Mouse (Mus musculus) liver, embryonic 11.5 days (tissue): Measurements from ENCODE around the gene Slc35e2. TPM values are rescaled to one million over a fixed set of nuclear protein-coding genes. Genes with fewer than 3 reads are reported as not detected.

ENCODE experiments used
- ATAC-seq: fragments of 200-750 bp; cut with Nextera tagmentation; replicated peaks from 2 replicates; pipeline ENCODE4 v1.8.0; 2017; ENCODE audit warnings: moderate number of reproducible peaks, mild to moderate bottlenecking, moderate TSS enrichment, moderate library complexity; ENCODE audit not compliant: low FRiP score
- DNase-seq: peaks from one replicate; pipeline ENCODE4 v3.0.0-alpha.2; 2017; ENCODE audit warnings: low spot score
- H3K27ac ChIP-seq: fragments of 300-500 bp; sonication (generic); 2 replicates; pipeline ENCODE4 v1.5.1; 2014; ENCODE audit warnings: mild to moderate bottlenecking, low read depth, low read length, control low read depth
- H3K27me3 ChIP-seq: fragments of 300-500 bp; sonication (generic); replicated peaks from 2 replicates; pipeline ENCODE4 v1.6.1; 2014; ENCODE audit warnings: low read length, mixed read lengths; ENCODE audit not compliant: control insufficient read depth, insufficient read depth
- H3K36me3 ChIP-seq: fragments of 300-500 bp; sonication (generic); 2 replicates; pipeline ENCODE4 v1.6.1; 2014; ENCODE audit warnings: mild to moderate bottlenecking, low read length, moderate library complexity, mixed read lengths; ENCODE audit not compliant: control insufficient read depth, insufficient read depth
- H3K4me1 ChIP-seq: fragments of 300-500 bp; sonication (generic); replicated peaks from 2 replicates; pipeline ENCODE4 v1.6.1; 2014; ENCODE audit warnings: low read length, mixed read lengths; ENCODE audit not compliant: control insufficient read depth, insufficient read depth
- H3K4me2 ChIP-seq: fragments of 300-500 bp; sonication (generic); 2 replicates; pipeline ENCODE4 v1.6.1; 2014; ENCODE audit warnings: mild to moderate bottlenecking, control low read depth, moderate library complexity
- H3K4me3 ChIP-seq: fragments of 300-500 bp; sonication (generic); 2 replicates; pipeline ENCODE4 v1.5.1; 2014; ENCODE audit warnings: low read depth, low read length, control low read depth
- H3K9ac ChIP-seq: fragments of 300-500 bp; sonication (generic); 2 replicates; pipeline ENCODE4 v1.6.1; 2014; ENCODE audit warnings: low read depth, low read length, control low read depth
- H3K9me3 ChIP-seq: fragments of 300-500 bp; sonication (generic); 2 replicates; pipeline ENCODE4 v1.6.1; 2016; ENCODE audit warnings: low read length, inconsistent platforms, mixed read lengths; ENCODE audit not compliant: control insufficient read depth
- WGBS: fragments of 180-500 bp; shearing (Covaris S2); extraction: QIAGEN DNeasy Blood & Tissue Kit; methylation state at CpG from one replicate; pipeline ENCODE4 v1.1.7; 2014; 5-methylcytosine and 5-hydroxymethylcytosine counted together
- polyA plus RNA-seq: library from polyadenylated mRNA; unstranded; fragments of >200 nt; fragmentation: Nextera tagmentation; extraction: Ambion mirVana; gene quantifications from 2 replicates; pipeline ENCODE4 v1.2.1, GENCODE M21; 2014

Slc35e2 gene
- polyA plus RNA-seq, result 13.4 and 14.5 TPM in 2 replicates

DNA sequence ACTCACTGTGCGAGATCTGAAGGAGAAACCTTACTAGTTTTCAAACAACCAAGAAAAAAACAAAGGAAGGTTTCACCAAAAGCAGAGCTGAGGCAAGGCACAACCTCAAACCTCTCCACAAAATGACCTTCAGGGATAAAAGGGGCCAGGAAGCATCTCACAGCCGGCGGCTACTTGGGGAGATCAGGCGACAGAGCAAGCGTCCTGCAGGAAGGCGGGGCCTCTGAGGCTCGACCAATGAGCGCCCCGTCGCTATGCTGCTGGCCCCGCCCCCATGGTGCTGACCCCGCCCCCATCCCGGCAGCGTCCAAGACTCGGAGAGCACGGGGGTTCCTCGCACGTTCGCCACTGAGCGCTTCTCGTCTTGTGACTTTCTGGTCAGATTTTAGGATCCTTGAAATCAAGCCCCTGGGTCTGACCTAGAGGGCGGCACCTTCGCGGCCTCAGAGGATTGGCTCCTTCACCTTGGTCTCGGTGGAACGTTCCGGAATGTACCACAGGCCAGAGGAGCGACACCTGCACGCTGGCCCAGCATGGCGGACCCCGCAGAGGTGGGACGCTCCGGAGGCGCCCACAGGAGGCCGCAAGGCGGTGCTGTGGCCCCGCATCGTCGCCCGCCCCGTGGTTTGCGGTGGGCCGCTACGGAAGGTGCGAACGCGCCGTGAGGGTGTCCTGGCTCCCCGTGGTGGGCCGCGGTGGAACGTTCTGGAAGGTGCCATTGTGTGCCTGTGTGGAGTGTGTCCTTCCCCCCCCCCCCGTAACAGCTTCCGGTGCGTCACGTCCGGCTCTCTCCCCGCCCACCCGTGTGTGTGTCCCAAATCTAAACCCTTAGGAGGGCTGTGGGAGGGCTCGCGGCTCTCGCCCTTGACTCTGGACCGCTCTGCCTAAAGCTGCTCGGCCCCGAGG, at the start of gene Slc35e2:
Gene Slc35e2, plus strand, starts transcription at position 326 of the 906 bp plus-strand sequence.
- H3K4me3 ChIP-seq, result peak within 1 kb of the TSS; percentile 90
- WGBS, result under 1% methylated on average over 58 of the region's 65 CpGs
- H3K4me1 ChIP-seq, result peaks cover 16% of the 10 kb centered on the region
- H3K9ac ChIP-seq, result peak within 1 kb of the TSS; percentile 87
- peak; percentile 90 for ATAC-seq
- peak within 1 kb of the TSS; percentile 84 for H3K4me2 ChIP-seq
- peak within 1 kb of the TSS; percentile 99 for H3K27ac ChIP-seq
- peaks cover 3% of the 10 kb centered on the region; the same call in 1 of the 2 replicates for H3K36me3 ChIP-seq
- no peaks in the 10 kb centered on the region for H3K27me3 ChIP-seq
- DNase-seq, result peak; percentile 98
- no peaks in the 10 kb centered on the region for H3K9me3 ChIP-seq

DNA sequence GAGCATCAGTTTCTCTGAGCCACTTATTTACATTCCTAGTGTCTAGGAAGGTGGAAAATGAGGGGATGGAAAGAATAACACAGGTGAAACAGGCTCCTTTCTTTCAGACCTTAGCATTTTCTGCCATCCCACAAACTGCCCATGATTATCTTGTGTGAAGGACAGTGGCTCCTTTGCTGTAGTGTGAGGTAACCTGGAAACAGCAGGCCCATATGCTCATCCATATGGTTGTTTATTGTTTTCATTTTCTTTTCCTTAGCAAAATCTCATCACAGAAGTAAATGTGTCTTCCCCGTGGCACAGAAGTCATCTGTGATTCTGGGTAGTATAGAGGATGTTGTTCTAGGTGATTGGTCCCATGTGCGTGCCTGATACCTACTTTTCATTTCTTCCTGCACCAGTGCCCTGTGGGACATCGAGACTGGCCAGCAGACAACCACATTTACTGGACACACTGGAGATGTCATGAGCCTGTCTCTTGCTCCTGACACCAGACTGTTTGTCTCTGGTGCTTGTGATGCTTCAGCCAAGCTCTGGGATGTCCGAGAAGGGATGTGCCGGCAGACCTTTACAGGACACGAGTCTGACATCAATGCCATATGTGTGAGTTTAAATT, 48.2 kb upstream of the Slc35e2 start:
- no peak overlapping the region for H3K27ac ChIP-seq
- no peaks in the 10 kb centered on the region for H3K27me3 ChIP-seq
- H3K4me2 ChIP-seq, result no peak overlapping the region
- no peak for ATAC-seq
- H3K9me3 ChIP-seq, result no peaks in the 10 kb centered on the region
- H3K36me3 ChIP-seq, result peaks cover 42% of the 10 kb centered on the region
- no peak overlapping the region for H3K4me3 ChIP-seq
- WGBS, result 89% methylated on average over 6 of the region's 6 CpGs
- no peak for DNase-seq
- no peak overlapping the region for H3K9ac ChIP-seq
- H3K4me1 ChIP-seq, result no peaks in the 10 kb centered on the region; the same call in 1 of the 2 replicates

DNA sequence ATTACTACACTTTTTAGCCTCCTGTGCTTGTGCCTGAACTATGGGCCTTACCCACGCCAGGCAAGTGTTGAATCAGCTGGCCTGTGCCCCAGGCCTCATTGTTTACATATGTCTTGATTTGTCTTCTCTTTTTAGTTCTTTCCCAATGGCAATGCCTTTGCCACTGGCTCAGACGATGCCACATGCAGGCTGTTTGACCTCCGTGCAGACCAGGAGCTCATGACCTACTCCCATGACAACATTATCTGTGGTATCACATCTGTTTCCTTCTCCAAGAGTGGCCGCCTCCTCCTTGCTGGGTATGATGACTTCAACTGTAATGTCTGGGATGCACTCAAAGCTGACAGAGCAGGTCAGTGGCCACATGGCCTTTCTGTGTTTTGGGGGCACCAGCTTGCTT, 46.3 kb upstream of the Slc35e2 start:
- Histone ChIP-seq H3K36me3 (peaks cover 43% of the 10 kb centered on the region), H3K4me3 (no peak overlapping the region), H3K27me3 (no peaks in the 10 kb centered on the region), H3K9ac (no peak overlapping the region), H3K4me1 (peaks cover 13% of the 10 kb centered on the region; the same call in 1 of the 2 replicates), H3K4me2 (no peak overlapping the region), H3K9me3 (no peaks in the 10 kb centered on the region), H3K27ac (no peak overlapping the region)
- WGBS, result 38% methylated on average over 4 of the region's 4 CpGs
- DNase-seq, result no peak
- no peak for ATAC-seq

DNA sequence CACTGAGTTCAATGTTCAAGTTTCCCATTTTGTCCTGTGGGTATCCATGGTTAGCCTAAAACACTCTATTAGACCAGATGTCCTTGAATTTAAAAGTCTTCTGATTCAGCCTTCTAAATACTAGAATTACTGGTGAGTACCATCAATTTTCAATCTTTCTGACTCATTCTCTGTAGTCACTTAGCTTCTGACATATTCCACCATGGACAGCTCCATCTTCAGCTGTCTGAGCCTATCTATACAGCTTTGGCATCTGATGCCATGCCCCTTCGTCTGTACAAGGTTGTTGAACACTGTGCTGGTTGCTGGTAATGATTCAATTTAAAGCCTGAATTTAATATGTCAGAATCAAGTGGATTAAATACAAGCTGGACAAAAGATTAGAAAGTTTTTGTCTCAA, 45.8 kb upstream of the Slc35e2 start:
- DNase-seq, result no peak
- no peaks in the 10 kb centered on the region for H3K9me3 ChIP-seq
- H3K27me3 ChIP-seq, result no peaks in the 10 kb centered on the region
- no peak overlapping the region for H3K9ac ChIP-seq
- no peak overlapping the region for H3K4me3 ChIP-seq
- 79% methylated on average over 1 of the region's 1 CpGs for WGBS
- H3K27ac ChIP-seq, result no peak overlapping the region
- H3K36me3 ChIP-seq, result peaks cover 48% of the 10 kb centered on the region
- H3K4me1 ChIP-seq, result peaks cover 19% of the 10 kb centered on the region; the same call in 1 of the 2 replicates
- H3K4me2 ChIP-seq, result no peak overlapping the region
- ATAC-seq, result no peak

DNA sequence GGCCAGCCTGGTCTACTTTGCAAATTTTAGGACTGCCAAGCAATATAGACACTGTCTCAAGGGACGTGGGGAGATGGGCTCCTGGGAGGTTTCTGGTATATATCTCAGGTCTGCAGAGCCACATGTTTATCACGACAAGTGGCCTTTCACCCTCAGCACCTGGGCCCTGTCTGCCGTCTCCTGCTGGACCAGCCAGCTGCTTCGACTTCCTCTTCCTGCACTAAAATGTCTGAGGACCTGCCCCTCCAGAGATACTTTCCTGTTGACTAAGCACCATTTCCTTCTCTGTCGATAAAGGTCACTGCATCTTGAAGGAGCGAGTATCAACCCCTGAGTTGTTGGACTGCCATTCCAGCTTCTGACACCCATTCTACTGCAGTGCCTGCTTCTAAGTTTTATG, 41.8 kb upstream of the Slc35e2 start:
- no peak overlapping the region for H3K4me2 ChIP-seq
- 39% methylated on average over 6 of the region's 6 CpGs for whole genome bisulfite sequencing
- ATAC-seq (no peak), DNase-seq (no peak)
- peaks cover 41% of the 10 kb centered on the region for H3K4me1 ChIP-seq
- H3K36me3 ChIP-seq, result peaks cover 36% of the 10 kb centered on the region
- peak overlapping the region; percentile 35 for H3K27ac ChIP-seq
- H3K9ac ChIP-seq, result no peak overlapping the region
- H3K9me3 ChIP-seq, result no peaks in the 10 kb centered on the region
- no peak overlapping the region for H3K4me3 ChIP-seq
- H3K27me3 ChIP-seq, result no peaks in the 10 kb centered on the region

DNA sequence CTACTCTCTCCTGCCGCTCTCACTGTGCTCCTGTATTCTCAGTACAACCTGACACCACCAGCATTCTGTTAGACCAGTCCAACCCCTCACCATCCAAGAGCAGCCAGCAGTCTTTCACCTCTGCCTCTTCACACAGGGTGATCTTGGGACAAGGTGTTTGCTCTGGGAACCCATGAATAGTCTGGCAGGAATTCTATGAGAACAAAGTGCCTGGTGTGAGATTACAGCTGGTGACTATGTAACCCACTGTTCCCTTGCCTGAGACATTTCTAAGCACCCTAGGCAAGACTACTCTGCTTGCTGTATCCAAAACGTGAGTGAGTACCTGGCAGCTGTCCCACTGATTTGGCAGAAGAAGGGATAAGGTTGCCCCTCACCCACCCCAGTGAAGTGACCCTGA, 40.3 kb upstream of the Slc35e2 start:
- ATAC-seq (no peak), DNase-seq (no peak)
- no peaks in the 10 kb centered on the region for H3K9me3 ChIP-seq
- H3K9ac ChIP-seq, result no peak overlapping the region
- H3K4me1 ChIP-seq, result peaks cover 53% of the 10 kb centered on the region
- peak overlapping the region; percentile 19; the same call in 1 of the 2 replicates for H3K27ac ChIP-seq
- no peaks in the 10 kb centered on the region for H3K27me3 ChIP-seq
- H3K4me2 ChIP-seq, result no peak overlapping the region
- WGBS, result 65% methylated on average over 2 of the region's 2 CpGs
- H3K4me3 ChIP-seq, result no peak overlapping the region
- peaks cover 31% of the 10 kb centered on the region for H3K36me3 ChIP-seq

DNA sequence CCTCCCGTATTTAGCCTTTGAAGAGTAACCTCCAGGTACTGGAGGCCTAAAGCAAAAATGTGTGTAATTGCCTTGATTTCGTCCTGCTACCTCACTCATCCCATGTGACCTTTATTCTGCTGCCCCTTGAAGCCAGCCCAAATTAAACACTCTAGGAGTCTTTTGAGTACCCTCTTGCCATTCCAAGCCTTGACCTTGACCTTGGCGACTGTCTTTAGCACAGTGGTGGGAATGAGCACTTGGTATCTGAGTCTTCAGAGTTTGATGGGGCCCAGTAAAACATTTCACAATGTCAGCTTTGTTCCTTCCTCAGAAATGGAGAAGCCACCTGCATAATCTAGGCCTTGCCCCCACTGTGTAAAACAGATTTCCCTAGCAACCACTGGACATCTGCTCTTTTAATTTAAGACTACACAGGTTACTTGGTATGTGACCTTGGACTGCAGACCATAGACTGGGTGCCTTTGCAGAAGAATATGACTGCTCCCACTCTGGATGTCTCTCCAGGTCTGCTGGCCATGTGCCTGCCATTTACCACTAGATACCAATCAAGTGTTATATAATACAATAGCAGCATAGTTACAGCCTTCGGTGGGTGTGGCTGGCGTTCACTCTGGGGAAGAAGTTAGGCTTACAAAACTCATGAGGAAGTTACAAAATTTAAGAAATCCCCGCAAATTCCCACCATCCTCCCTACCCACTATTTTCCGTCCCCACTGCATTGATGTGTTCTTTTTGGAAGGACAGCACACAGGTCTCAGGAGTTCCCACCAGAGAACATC, 39.4 kb upstream of the Slc35e2 start, which contains the start of gene Nadk:
Gene Nadk, plus strand, starts transcription at position 718 of the 782 bp plus-strand sequence.
- Histone ChIP-seq H3K9ac (peak within 1 kb of the TSS; percentile 49), H3K4me2 (peak within 1 kb of the TSS; percentile 81), H3K27me3 (no peaks in the 10 kb centered on the region), H3K36me3 (peaks cover 25% of the 10 kb centered on the region), H3K9me3 (no peaks in the 10 kb centered on the region), H3K4me1 (peaks cover 58% of the 10 kb centered on the region), H3K4me3 (peak within 1 kb of the TSS; percentile 91), H3K27ac (peak within 1 kb of the TSS; percentile 69; the same call in 1 of the 2 replicates)
- ATAC-seq (no peak), DNase-seq (no peak)
- WGBS, result 72% methylated on average over 7 of the region's 7 CpGs

DNA sequence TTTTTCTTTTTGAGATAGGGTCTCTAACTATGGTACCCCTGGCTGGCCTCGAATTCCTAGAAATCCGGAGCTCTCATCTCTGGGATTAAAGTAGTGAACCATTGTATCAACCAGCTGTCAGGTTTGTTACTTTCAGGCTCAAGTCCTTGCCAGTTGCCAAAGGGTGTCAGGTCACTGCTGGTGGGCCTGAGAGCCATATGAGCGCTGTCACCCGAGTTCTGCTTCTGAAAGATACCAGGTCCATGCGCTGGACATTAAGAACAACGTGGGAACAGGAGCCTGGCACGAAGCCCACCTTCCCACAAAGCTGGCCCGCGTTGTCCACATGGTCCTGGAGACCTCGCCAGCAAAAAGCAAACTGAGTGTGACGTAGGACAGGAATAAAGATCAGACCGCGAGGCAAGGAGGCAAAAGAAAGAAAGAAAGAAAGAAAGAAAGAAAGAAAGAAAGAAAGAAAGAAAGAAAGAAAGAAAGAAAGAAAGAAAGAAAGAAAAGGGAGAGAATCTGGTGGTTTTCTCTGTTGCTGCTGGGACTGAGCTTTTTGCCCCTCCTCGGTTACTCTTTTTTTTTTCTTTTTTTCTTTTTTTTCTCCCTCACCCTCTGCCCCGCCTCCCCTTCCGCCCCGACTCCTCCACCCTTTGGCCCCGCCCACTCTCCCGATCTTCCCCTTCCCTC, 38.4 kb upstream of the Slc35e2 start:
- H3K27me3 ChIP-seq, result no peaks in the 10 kb centered on the region
- DNase-seq (no peak), ATAC-seq (no peak)
- H3K4me3 ChIP-seq, result peak overlapping the region; percentile 91
- H3K36me3 ChIP-seq, result peaks cover 22% of the 10 kb centered on the region
- H3K4me1 ChIP-seq, result peaks cover 58% of the 10 kb centered on the region
- peak overlapping the region; percentile 49 for H3K9ac ChIP-seq
- WGBS, result 5% methylated on average over 19 of the region's 19 CpGs
- peak overlapping the region; percentile 69; the same call in 1 of the 2 replicates for H3K27ac ChIP-seq
- H3K9me3 ChIP-seq, result no peaks in the 10 kb centered on the region
- peak overlapping the region; percentile 81 for H3K4me2 ChIP-seq
